Mouse (Mus musculus): ENCODE data around the gene Sept7. TPM values are rescaled to one million over a fixed set of nuclear protein-coding genes. Genes with fewer than 3 reads are reported as not detected.

The Sept7 gene
- polyA plus RNA-seq (2012), result 7.8 and 10.6 TPM in 2 replicates

GRCm38 (mm10) chr9:25252283-25252726, at the start of gene Sept7:
TSS of gene Sept7 (plus strand) at chr9:25252439.

Other genes with a start within 250 kb of the Sept7 start
- gene Gm10181, start 163.0 kb upstream of the Sept7 start, polyA plus RNA-seq (2012), result not detected in 2 replicates
- gene Herpud2, start 100.6 kb upstream of the Sept7 start, polyA plus RNA-seq (2012), result 30.7 and 32.9 TPM in 2 replicates
- 6.1 and 6.2 TPM in 2 replicates for gene Eepd1, start 229.1 kb downstream of the Sept7 start, polyA plus RNA-seq (2012)